Mouse (Mus musculus): Measurements from ENCODE around the gene Gm10147. TPM values are rescaled to one million over a fixed set of nuclear protein-coding genes. Genes with fewer than 3 reads are reported as not detected.

The Gm10147 gene
- not detected in 2 replicates for polyA plus RNA-seq (2021; fragmentation: Nextera tagmentation)
- long read RNA-seq, experiment 1, result 0 reads
- long read RNA-seq, experiment 2, result 0 reads

DNA sequence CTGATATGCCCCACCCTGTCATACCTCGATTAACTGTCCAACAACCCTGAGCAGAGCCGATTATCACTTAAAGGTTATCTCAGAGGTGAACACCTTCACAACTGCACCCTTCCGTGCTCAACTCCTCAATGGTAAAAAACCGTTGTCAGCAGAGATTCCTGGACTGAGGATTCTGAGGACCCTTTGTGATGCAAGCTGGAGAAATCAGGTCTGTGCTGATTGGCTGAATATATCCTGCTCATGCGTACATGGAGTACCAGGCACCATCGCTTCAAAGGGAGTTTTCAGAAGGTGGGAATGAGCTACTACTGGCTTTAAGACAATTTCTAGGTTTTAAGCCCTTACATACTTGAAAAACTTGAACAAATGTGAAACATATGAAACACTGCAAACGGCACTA, at the start of gene Gm10147:
Gene Gm10147, minus strand, starts transcription at position 101 of the 400 bp plus-strand sequence.

Small RNA genes within 50 kb of the gene (microRNA-seq; reads per million reads assigned to microRNA genes)
- gene Gm44499, result not detected

Data from layer of hippocampus, adult 6 months (tissue).